Mouse (Mus musculus): ENCODE results near the gene Gaa. TPM values are rescaled to one million over a fixed set of nuclear protein-coding genes. Genes with fewer than 3 reads are reported as not detected.
"Not testable (repeated sequence)": the region's sequence is repeated elsewhere in the genome, so short reads cannot be mapped to it uniquely, and the experiment has no call there.

The Gaa gene
- total and polyA plus RNA-seq, 3 experiments, result 89.3 to 165 (median 102) TPM

- H3K4me1 ChIP-seq (ENCODE audit: control insufficient read depth, insufficient read depth, low read length), result no peaks in the 10 kb centered on the region; the same call in 1 of the 2 replicates
- intact Hi-C loops (cut with DNase I), result no loop called here
- no peaks in the 10 kb centered on the region for H3K27me3 ChIP-seq (ENCODE audit: control insufficient read depth, insufficient read depth, low read length)
- H3K27ac ChIP-seq, result no peak overlapping the region
- DNase-seq, result no peak
- H3K36me3 ChIP-seq (ENCODE audit: control insufficient read depth, insufficient read depth, low read length), result no peaks in the 10 kb centered on the region
- no peak overlapping the region for H3K9ac ChIP-seq (ENCODE audit: low read depth, low read length)
- no peaks in the 10 kb centered on the region for H3K79me2 ChIP-seq (replicated peaks; ENCODE audit: control insufficient read depth, insufficient read depth, low read length)
- H3K4me3 ChIP-seq, result no peak overlapping the region
- 82% methylated on average over 8 of the region's 8 CpGs for WGBS
- TF ChIP-seq CTCF (IDR thresholded peaks at IDR 0.05) (no peak), POLR2A (IDR thresholded peaks at IDR 0.05; ENCODE audit: insufficient read depth, low read depth, low read length) (no peak), EP300 (IDR thresholded peaks at IDR 0.05; ENCODE audit: insufficient read depth, low read depth, low read length) (no peak)
Measured at GRCm38 (mm10) chr11:119259977-119260376, 7.7 kb upstream of the Gaa start.

- H3K27me3 ChIP-seq (ENCODE audit: control insufficient read depth, insufficient read depth, low read length), result no peaks in the 10 kb centered on the region
- no peaks in the 10 kb centered on the region for H3K79me2 ChIP-seq (replicated peaks; ENCODE audit: control insufficient read depth, insufficient read depth, low read length)
- H3K36me3 ChIP-seq (ENCODE audit: control insufficient read depth, insufficient read depth, low read length), result no peaks in the 10 kb centered on the region
- 90% methylated on average over 13 of the region's 13 CpGs for WGBS
- intact Hi-C loops (cut with DNase I), result no loop called here
- no peak overlapping the region for H3K4me3 ChIP-seq
- no peak overlapping the region for H3K27ac ChIP-seq
- no peak overlapping the region for H3K9ac ChIP-seq (ENCODE audit: low read depth, low read length)
- DNase-seq, result no peak
- peaks cover 2% of the 10 kb centered on the region; the same call in 1 of the 2 replicates for H3K4me1 ChIP-seq (ENCODE audit: control insufficient read depth, insufficient read depth, low read length)
- TF ChIP-seq POLR2A (IDR thresholded peaks at IDR 0.05; ENCODE audit: insufficient read depth, low read depth, low read length) (no peak), EP300 (IDR thresholded peaks at IDR 0.05; ENCODE audit: insufficient read depth, low read depth, low read length) (no peak), CTCF (IDR thresholded peaks at IDR 0.05) (no peak)
Measured at GRCm38 (mm10) chr11:119264413-119264812, 3.3 kb upstream of the Gaa start.

GRCm38 (mm10) chr11:119265811-119266210 lies 1.9 kb upstream of the Gaa start:
- Histone ChIP-seq H3K4me3 (no peak overlapping the region), H3K4me1 (ENCODE audit: control insufficient read depth, insufficient read depth, low read length) (peaks cover 2% of the 10 kb centered on the region; the same call in 1 of the 2 replicates), H3K79me2 (replicated peaks; ENCODE audit: control insufficient read depth, insufficient read depth, low read length) (no peaks in the 10 kb centered on the region), H3K36me3 (ENCODE audit: control insufficient read depth, insufficient read depth, low read length) (no peaks in the 10 kb centered on the region), H3K27ac (no peak overlapping the region), H3K9ac (ENCODE audit: low read depth, low read length) (no peak overlapping the region), H3K27me3 (ENCODE audit: control insufficient read depth, insufficient read depth, low read length) (no peaks in the 10 kb centered on the region)
- TF ChIP-seq EP300 (IDR thresholded peaks at IDR 0.05; ENCODE audit: insufficient read depth, low read depth, low read length), result no peak
- no peak for TF ChIP-seq CTCF (IDR thresholded peaks at IDR 0.05)
- TF ChIP-seq POLR2A (IDR thresholded peaks at IDR 0.05; ENCODE audit: insufficient read depth, low read depth, low read length), result no peak
- WGBS, result 81% methylated on average over 7 of the region's 7 CpGs
- intact Hi-C loops (cut with DNase I), result no loop called here
- no peak for DNase-seq

DNA sequence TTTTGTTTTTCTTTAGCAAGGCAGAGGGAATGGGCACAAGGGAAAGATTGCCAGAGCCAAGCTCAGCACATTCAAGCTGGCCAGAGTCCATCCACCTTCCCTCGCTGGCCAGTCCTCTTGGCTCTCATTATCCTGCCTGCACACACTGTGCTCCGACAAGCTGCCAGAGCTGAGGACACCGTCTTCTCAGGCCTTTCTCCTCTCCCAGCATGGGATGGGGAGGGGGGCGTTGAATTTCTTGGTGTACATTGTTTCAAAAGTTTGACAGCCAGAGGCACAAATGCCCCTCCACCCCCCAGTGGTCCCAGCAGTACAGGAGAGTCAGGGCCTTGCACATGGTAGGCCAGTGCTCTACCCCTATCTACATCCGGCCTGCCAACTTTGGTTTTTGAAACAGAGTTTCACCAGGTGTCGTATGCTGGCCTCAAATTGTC lies 429 bp upstream of the Gaa start:
- Histone ChIP-seq H3K4me3 (no peak overlapping the region; the same call in 1 of the 2 replicates), H3K36me3 (ENCODE audit: control insufficient read depth, insufficient read depth, low read length) (no peaks in the 10 kb centered on the region), H3K79me2 (replicated peaks; ENCODE audit: control insufficient read depth, insufficient read depth, low read length) (no peaks in the 10 kb centered on the region), H3K27ac (peak overlapping the region; percentile 90), H3K4me1 (ENCODE audit: control insufficient read depth, insufficient read depth, low read length) (peaks cover 2% of the 10 kb centered on the region; the same call in 1 of the 2 replicates), H3K27me3 (ENCODE audit: control insufficient read depth, insufficient read depth, low read length) (no peaks in the 10 kb centered on the region), H3K9ac (ENCODE audit: low read depth, low read length) (no peak overlapping the region)
- peak; percentile 49 to 59 for DNase-seq
- intact Hi-C loops (cut with DNase I), result no loop called here
- TF ChIP-seq POLR2A (IDR thresholded peaks at IDR 0.05; ENCODE audit: insufficient read depth, low read depth, low read length), result no peak
- TF ChIP-seq CTCF (IDR thresholded peaks at IDR 0.05), result no peak
- no peak for TF ChIP-seq EP300 (IDR thresholded peaks at IDR 0.05; ENCODE audit: insufficient read depth, low read depth, low read length)
- 31% methylated on average over 6 of the region's 6 CpGs for WGBS

GRCm38 (mm10) chr11:119268557-119269195 lies 989 bp downstream of the Gaa start:
- WGBS, result 83% methylated on average over 16 of the region's 16 CpGs
- Histone ChIP-seq H3K9ac (ENCODE audit: low read depth, low read length) (no peak overlapping the region), H3K27me3 (ENCODE audit: control insufficient read depth, insufficient read depth, low read length) (no peaks in the 10 kb centered on the region), H3K27ac (peak overlapping the region; percentile 90; the same call in 1 of the 2 replicates), H3K4me1 (ENCODE audit: control insufficient read depth, insufficient read depth, low read length) (peaks cover 2% of the 10 kb centered on the region; the same call in 1 of the 2 replicates), H3K79me2 (replicated peaks; ENCODE audit: control insufficient read depth, insufficient read depth, low read length) (no peaks in the 10 kb centered on the region), H3K4me3 (peak overlapping the region; percentile 88), H3K36me3 (ENCODE audit: control insufficient read depth, insufficient read depth, low read length) (no peaks in the 10 kb centered on the region)
- no peak for TF ChIP-seq POLR2A (IDR thresholded peaks at IDR 0.05; ENCODE audit: insufficient read depth, low read depth, low read length)
- no peak for TF ChIP-seq CTCF (IDR thresholded peaks at IDR 0.05)
- TF ChIP-seq EP300 (IDR thresholded peaks at IDR 0.05; ENCODE audit: insufficient read depth, low read depth, low read length), result no peak
- DNase-seq, result no peak
- intact Hi-C loops (cut with DNase I), result no loop called here

DNA sequence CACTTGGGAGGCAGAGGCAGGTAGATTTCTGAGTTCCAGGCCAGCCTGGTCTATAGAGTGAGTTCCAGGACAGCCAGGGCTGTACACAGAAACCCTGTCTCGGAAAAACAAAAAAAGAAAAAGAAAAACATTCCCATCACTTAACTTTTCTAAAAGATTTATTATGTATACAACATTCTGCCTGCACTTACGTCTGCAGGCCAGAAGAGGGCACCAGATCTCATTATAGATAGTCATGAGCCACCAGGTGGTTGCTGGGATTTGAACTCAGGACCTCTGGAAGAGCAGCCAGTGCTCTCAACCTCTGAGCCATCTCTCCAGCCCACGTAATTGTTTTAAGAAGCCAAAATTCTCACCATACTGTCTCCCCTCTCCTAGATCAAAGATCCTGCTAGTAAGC lies 4.8 kb downstream of the Gaa start:
- H3K9ac ChIP-seq (ENCODE audit: low read depth, low read length); H3K79me2 ChIP-seq (replicated peaks; ENCODE audit: control insufficient read depth, insufficient read depth, low read length); H3K4me1 ChIP-seq (ENCODE audit: control insufficient read depth, insufficient read depth, low read length); H3K36me3 ChIP-seq (ENCODE audit: control insufficient read depth, insufficient read depth, low read length); H3K27ac ChIP-seq; DNase-seq; intact Hi-C loops (cut with DNase I); H3K27me3 ChIP-seq (ENCODE audit: control insufficient read depth, insufficient read depth, low read length); H3K4me3 ChIP-seq: not testable (repeated sequence)
- WGBS, result 79% methylated on average over 3 of the region's 3 CpGs
- TF ChIP-seq CTCF (IDR thresholded peaks at IDR 0.05), result peak; percentile 70

Data from heart, adult 2 months (tissue).